Mouse (Mus musculus) heart, adult 2 months (tissue): ENCODE measurements around the gene Pid1.

Source experiments
- CTCF ChIP-seq: fragments of 200-600 bp; IDR thresholded peaks from 2 replicates; pipeline ENCODE4 v1.8.1; 2022; ENCODE audit warnings: antibody characterized with exemption, mild to moderate bottlenecking, moderate library complexity
- EP300 ChIP-seq: fragments of 200-500 bp; IDR thresholded peaks from 2 replicates; pipeline ENCODE4 v1.6.1; 2011; ENCODE audit warnings: low read depth, low read length, control low read depth; ENCODE audit not compliant: insufficient read depth
- POLR2A ChIP-seq: fragments of 200-500 bp; IDR thresholded peaks from 2 replicates; pipeline ENCODE4 v1.6.1; 2011; ENCODE audit warnings: mild to moderate bottlenecking, low read depth, low read length, control low read depth; ENCODE audit not compliant: insufficient read depth

GRCm38 (mm10) chr1:84198887-84199286 lies 165.1 kb downstream of the Pid1 start:
- TF ChIP-seq POLR2A (no peak), CTCF (no peak), EP300 (no peak)
